In genomic region chr10:122680387-122681084, GRCm38 (mm10) we compare ENCODE assay signal across 8 mouse cellular contexts. TPM values are rescaled to one million over a fixed set of nuclear protein-coding genes. Genes with fewer than 3 reads are reported as not detected.
DNase-seq lines count a peak whose midpoint lies in the region; ATAC-seq and TF ChIP-seq lines count a peak whose summit lies in the region.

No protein-coding gene starts in this region.

- 6% methylated on average over 18 of the region's 19 CpGs for WGBS in intestine, embryonic 15.5 days

- no peaks in the 10 kb centered on the region; the same call in 1 of the 2 replicates for H3K27me3 ChIP-seq in intestine, embryonic 15.5 days (replicated peaks)

- H3K9me3 ChIP-seq in intestine, embryonic 15.5 days = no peaks in the 10 kb centered on the region

- ATAC-seq in activated CD4-positive, CD25-positive, alpha-beta regulatory T cell, adult 4 months = peak; percentile 67
- ATAC-seq in intestine, embryonic 15.5 days = 0 out of 2 replicates have a peak, but pooled peaks have one; percentile 9

- no peak overlapping the region for H3K27ac ChIP-seq in intestine, embryonic 15.5 days
- peak overlapping the region; percentile 97 for H3K27ac ChIP-seq in left cerebral cortex, adult 2 months

- peak overlapping the region; percentile 75; the same call in 1 of the 2 replicates for H3K9ac ChIP-seq in intestine, embryonic 15.5 days

- no peak for TF ChIP-seq CTCF in left cerebral cortex, adult 2 months (IDR thresholded peaks at IDR 0.05)

- peaks cover 9% of the 10 kb centered on the region for H3K4me1 ChIP-seq in intestine, embryonic 15.5 days (replicated peaks)

- peak; percentile 80 for DNase-seq in cerebellum, postnatal 14 days
- DNase-seq in frontal cortex, postnatal 36 days (ENCODE audit: low spot score in 2 of 2) = peak; percentile 69 to 75
- DNase-seq in left cerebral cortex, adult 2 months (ENCODE audit: extremely low spot score in 1 of 2, low spot score in 2 of 2) = peak; percentile 68 to 70
- DNase-seq in lung, postnatal 36 days = peak; percentile 16
- peak; percentile 79 for DNase-seq in right cerebral cortex, postnatal 25 days
- no peak for DNase-seq in gastrocnemius, postnatal 4 days (ENCODE audit: low spot score in 2 of 2)

- H3K4me3 ChIP-seq in intestine, embryonic 15.5 days (replicated peaks) = peak overlapping the region; percentile 76
- H3K4me3 ChIP-seq in left cerebral cortex, adult 2 months = peak overlapping the region; percentile 58

- peak overlapping the region; percentile 89 for H3K4me2 ChIP-seq in intestine, embryonic 15.5 days (replicated peaks)

- intact Hi-C loops in left cerebral cortex, adult 2 months (cut with DNase I) = no loop called here

- H3K36me3 ChIP-seq in intestine, embryonic 15.5 days = no peaks in the 10 kb centered on the region

RNA-seq across cellular contexts. Expression of gene Ppm1h, which starts 2.0 kb away (rescaled TPM):
- 10 to 100 TPM; 37.4 to 45.1 TPM for polyA plus RNA-seq in activated CD4-positive, CD25-positive, alpha-beta regulatory T cell, adult 4 months (2017; shearing (Covaris generic))
- 13.7 and 14.8 TPM in 2 replicates for polyA plus RNA-seq in intestine, embryonic 15.5 days (2015; fragmentation: Nextera tagmentation; extraction: Ambion mirVana)
- 100 to 1,000 TPM in 1 of 2 experiments, 10 to 100 TPM in 1; 97.9 to 105 TPM for total RNA-seq in left cerebral cortex, adult 2 months (2021)
- 1 to 10 TPM; 3.8 to 4.0 TPM for total RNA-seq in gastrocnemius, postnatal 4 days (2021)

Comparison
In these comparisons a context has a peak if more than half of its experiments do, and no peak if none do; other contexts are left out.
1. DNase-seq: peak in cerebellum, postnatal 14 days (2 of 2), frontal cortex, postnatal 36 days (2 of 2), left cerebral cortex, adult 2 months (2 of 2), lung, postnatal 36 days (single experiment) and right cerebral cortex, postnatal 25 days (single experiment); none in gastrocnemius, postnatal 4 days (0 of 2).
2. RNA of gene Ppm1h, which starts 2.0 kb away (total RNA-seq): 97.9 to 105 TPM in left cerebral cortex, adult 2 months; 3.8 to 4.0 TPM in gastrocnemius, postnatal 4 days; every median in the first group is over 10 times any median in the second.